Mouse (Mus musculus) G1E (cell line): Measurements from ENCODE around the gene Gpr155. TPM values are rescaled to one million over a fixed set of nuclear protein-coding genes. Genes with fewer than 3 reads are reported as not detected.

Experiments used
- ATAC-seq: 2 replicates; pipeline ENCODE4 v1.8.0; 2016; ENCODE audit warnings: mild to moderate bottlenecking; ENCODE audit not compliant: insufficient number of reproducible peaks, poor library complexity, low FRiP score, severe bottlenecking; ENCODE audit errors: extremely low read depth
- DNase-seq: peaks from one replicate; pipeline ENCODE4 v3.0.0; 2012; ENCODE audit warnings: low spot score
- H3K27me3 ChIP-seq: 2 replicates; pipeline ENCODE4 v1.6.1; 2012; ENCODE audit warnings: mild to moderate bottlenecking, low read length, inconsistent platforms; ENCODE audit not compliant: insufficient read depth
- H3K36me3 ChIP-seq: replicated peaks from 2 replicates; pipeline ENCODE3; 2012; ENCODE audit warnings: mild to moderate bottlenecking, inconsistent platforms
- H3K4me1 ChIP-seq: 2 replicates; pipeline ENCODE4 v1.6.1; 2012; ENCODE audit warnings: low read depth, low read length, inconsistent platforms, mixed read lengths; ENCODE audit not compliant: insufficient read depth
- H3K4me3 ChIP-seq: 2 replicates; pipeline ENCODE4 v1.5.1; 2012; ENCODE audit warnings: low read depth, mild to moderate bottlenecking, inconsistent platforms, low read length, moderate library complexity, mixed read lengths
- H3K9me3 ChIP-seq: replicated peaks from 2 replicates; pipeline ENCODE4 v1.6.1; 2012; ENCODE audit warnings: inconsistent platforms
- CTCF ChIP-seq: IDR thresholded peaks from 2 replicates; pipeline ENCODE4 v1.5.1; 2012; ENCODE audit warnings: low read depth, low read length, inconsistent platforms, mixed read lengths
- GATA1 ChIP-seq: IDR thresholded peaks from 2 replicates; pipeline ENCODE4 v1.6.1; 2012; ENCODE audit warnings: borderline replicate concordance, low read length, inconsistent platforms, mixed read lengths
- GATA2 ChIP-seq: IDR thresholded peaks from 2 replicates; pipeline ENCODE4 v1.6.1; 2012; ENCODE audit warnings: low read depth, low read length, inconsistent platforms, borderline replicate concordance
- POLR2AphosphoS5 ChIP-seq: IDR thresholded peaks from 2 replicates; pipeline ENCODE4 v1.6.1; 2012; ENCODE audit warnings: low read depth, low read length, inconsistent platforms; ENCODE audit not compliant: insufficient replicate concordance
- TAL1 ChIP-seq: conservative IDR thresholded peaks from 2 replicates; pipeline ENCODE4 v1.6.1; 2012; ENCODE audit warnings: low read depth, low read length, inconsistent platforms, mixed read lengths
- polyA plus RNA-seq: library from polyadenylated mRNA; stranded (reverse); fragments of >175 nt; gene quantifications from 2 replicates; pipeline ENCODE4 v1.2.3, GENCODE M21; 2012
- total RNA-seq, 2 experiments: library from RNA; stranded (forward) in 1 of 2; stranded (reverse) in 1 of 2; fragments of 200-1000 nt in 1 of 2; fragments of >200 nt in 1 of 2; fragmentation: Nextera tagmentation in 1 of 2; gene quantifications; 2 replicates each; pipeline ENCODE4 v1.2.3; 2014 to 2017

Gene Gpr155
- total RNA-seq (2014; fragmentation: Nextera tagmentation): 5.7 and 6.0 TPM in 2 replicates
- 3.7 and 5.3 TPM in 2 replicates for total RNA-seq (2017)
- polyA plus RNA-seq: 0.48 and 0.67 TPM in 2 replicates

DNA sequence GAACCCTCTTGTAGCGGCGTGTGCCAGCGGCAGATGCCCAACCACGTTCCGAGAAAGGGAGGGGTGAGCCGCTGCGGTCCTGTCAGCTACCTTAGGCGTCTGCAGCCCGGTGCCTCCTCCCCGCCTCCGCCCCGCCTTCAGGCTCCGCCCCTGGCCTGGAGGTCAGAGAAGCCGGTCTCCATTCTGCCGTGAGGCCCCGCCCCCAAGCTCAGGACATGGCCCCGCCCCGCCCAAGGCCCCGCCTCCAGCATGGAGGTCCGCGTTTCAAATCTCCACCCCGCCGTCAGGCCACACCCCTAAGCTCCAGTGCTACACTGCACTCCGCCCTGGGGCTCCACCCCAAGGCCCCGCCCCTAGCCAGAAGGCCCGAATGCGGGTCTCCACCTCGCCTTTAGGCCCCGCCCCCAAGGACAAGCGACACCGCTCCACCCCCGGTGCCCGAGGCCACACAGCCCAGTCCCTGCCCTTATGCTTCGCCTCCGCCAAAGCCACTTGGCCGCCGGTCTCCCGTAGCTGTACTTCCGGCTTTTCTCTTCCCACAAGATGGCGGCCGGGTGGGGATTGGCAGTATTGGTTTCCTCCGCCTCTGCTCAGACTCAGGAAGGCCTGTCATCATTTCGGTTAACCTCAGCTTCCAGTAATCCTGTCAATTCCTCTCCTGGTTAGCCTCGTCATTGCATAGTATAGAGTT is at the start of gene Gpr155:
Gene Gpr155, minus strand, starts transcription at position 217 of the 691 bp plus-strand sequence.
- Histone ChIP-seq H3K36me3 (peaks cover 19% of the 10 kb centered on the region), H3K27me3 (no peaks in the 10 kb centered on the region), H3K4me3 (peak within 1 kb of the TSS; percentile 89), H3K9me3 (no peaks in the 10 kb centered on the region), H3K4me1 (peaks cover 21% of the 10 kb centered on the region)
- DNase-seq (peak; percentile 85), ATAC-seq (peak; percentile 91)
- no peak for TF ChIP-seq GATA2
- no peak for TF ChIP-seq CTCF
- TF ChIP-seq TAL1: no peak
- no peak for TF ChIP-seq GATA1
- no peak for TF ChIP-seq POLR2AphosphoS5

DNA sequence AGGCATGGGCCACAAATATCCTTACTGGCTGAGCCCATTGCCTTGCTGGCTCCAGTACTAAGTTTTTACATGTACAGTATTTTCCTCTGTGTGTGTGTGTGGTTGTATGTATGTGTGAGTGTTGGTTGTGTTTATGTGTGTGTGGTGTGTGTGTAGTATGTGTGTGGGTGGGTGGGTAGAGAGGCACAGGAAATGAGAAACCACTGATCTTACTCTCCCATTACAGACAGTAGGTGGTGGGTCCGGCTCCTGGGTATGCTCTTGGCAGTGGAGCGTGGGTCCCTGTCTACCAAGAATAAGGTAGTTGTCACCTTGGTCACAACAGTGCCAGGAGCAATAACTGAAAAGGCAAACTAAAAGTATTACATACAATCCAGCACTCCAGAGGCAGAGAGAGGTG is 49.5 kb upstream of the Gpr155 start:
- H3K4me3 ChIP-seq: no peak overlapping the region
- H3K4me1 ChIP-seq: no peaks in the 10 kb centered on the region; the same call in 1 of the 2 replicates
- TF ChIP-seq GATA1: no peak
- no peak for TF ChIP-seq POLR2AphosphoS5
- TF ChIP-seq CTCF: no peak
- TF ChIP-seq TAL1: no peak
- H3K27me3 ChIP-seq: peaks cover 4% of the 10 kb centered on the region; the same call in 1 of the 2 replicates
- ATAC-seq (no peak), DNase-seq (no peak)
- peaks cover 25% of the 10 kb centered on the region for H3K36me3 ChIP-seq
- H3K9me3 ChIP-seq: no peaks in the 10 kb centered on the region

DNA sequence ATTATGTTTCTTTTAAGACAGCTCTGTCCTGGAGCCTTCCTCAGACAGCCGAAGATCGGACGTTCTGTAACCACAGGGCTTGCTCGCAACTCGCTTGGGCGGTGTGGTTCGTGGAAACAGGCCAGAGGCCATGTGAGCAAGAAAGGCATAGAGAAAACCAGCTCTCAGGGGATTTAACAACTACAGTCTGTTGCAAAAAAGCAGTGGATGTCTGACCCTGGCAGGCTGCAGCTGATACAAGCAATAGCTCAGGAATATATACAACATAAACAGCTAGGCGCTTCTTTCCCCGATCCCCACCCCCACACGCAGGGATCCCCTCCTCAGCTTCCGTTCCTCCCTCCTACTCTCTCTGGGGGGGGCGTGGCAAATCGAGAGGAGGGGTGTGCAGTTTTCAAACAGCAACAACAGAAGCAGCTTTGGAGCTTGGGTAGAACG is 45.6 kb upstream of the Gpr155 start:
- Histone ChIP-seq H3K4me3 (no peak overlapping the region), H3K9me3 (no peaks in the 10 kb centered on the region), H3K27me3 (peaks cover 8% of the 10 kb centered on the region; the same call in 1 of the 2 replicates), H3K4me1 (no peaks in the 10 kb centered on the region; the same call in 1 of the 2 replicates), H3K36me3 (peaks cover 13% of the 10 kb centered on the region)
- TF ChIP-seq CTCF: no peak
- TF ChIP-seq TAL1: no peak
- TF ChIP-seq GATA2: no peak
- no peak for TF ChIP-seq POLR2AphosphoS5
- TF ChIP-seq GATA1: no peak
- DNase-seq (no peak), ATAC-seq (no peak)

DNA sequence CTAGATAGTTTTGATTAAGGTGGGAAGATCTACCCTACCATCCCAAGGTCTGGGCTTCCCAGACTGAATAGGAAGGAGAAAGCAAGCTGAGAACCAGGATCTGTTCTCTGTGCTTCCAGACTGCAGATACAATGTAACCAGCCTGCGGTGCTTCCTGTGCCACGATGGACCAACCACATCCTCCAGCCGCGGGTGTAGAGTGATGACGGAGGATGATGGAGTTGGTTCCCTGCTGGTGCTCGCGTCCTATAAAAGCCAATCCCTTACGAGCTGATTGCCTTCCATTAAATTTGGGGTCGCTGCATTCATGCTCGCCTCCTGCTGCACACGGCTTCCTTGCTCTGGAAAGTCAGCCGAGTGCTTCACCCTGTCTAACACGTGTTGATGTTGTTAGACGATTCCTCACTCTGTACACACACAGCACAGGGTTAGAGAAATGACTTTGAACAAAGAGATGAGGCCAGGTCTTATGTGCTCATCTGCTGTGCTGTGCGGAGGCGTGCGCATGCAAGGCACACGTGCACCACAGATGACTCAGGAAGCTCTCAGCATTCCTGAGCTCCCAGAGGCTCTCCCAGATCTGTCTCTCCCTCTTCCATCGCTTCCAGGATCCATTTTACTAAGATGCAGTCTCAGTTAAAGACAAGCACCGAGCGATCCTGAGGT is 42.6 kb upstream of the Gpr155 start:
- TF ChIP-seq GATA2 (no peak), CTCF (no peak), GATA1 (no peak), POLR2AphosphoS5 (no peak), TAL1 (no peak)
- H3K4me1 ChIP-seq: no peaks in the 10 kb centered on the region
- H3K27me3 ChIP-seq: peaks cover 6% of the 10 kb centered on the region; the same call in 1 of the 2 replicates
- ATAC-seq (no peak), DNase-seq (no peak)
- H3K36me3 ChIP-seq: no peaks in the 10 kb centered on the region
- no peaks in the 10 kb centered on the region for H3K9me3 ChIP-seq
- no peak overlapping the region for H3K4me3 ChIP-seq

DNA sequence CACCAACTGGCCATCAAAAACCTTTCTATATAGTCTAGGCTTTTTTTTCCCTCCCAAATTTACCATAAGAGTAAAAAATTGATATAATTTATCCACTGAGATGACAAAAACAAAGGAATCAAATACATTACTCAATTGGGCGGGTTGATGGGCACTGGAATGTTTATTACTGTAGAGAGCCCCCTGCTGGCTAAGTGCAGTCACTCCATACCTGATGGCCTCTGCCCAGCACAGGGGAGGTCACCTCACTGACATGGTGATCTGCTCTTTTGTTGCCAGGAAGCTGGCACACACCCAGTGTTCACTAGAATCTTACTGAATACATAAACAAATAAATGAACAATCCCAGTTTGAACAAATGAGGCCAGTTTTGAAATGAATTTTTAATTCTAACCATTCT is 40.9 kb upstream of the Gpr155 start:
- no peaks in the 10 kb centered on the region for H3K9me3 ChIP-seq
- peak; percentile 34 for DNase-seq
- H3K4me1 ChIP-seq: no peaks in the 10 kb centered on the region
- ATAC-seq: no peak
- H3K27me3 ChIP-seq: peaks cover 14% of the 10 kb centered on the region
- H3K4me3 ChIP-seq: no peak overlapping the region
- H3K36me3 ChIP-seq: no peaks in the 10 kb centered on the region
- TF ChIP-seq CTCF: peak; percentile 56; the same call in 1 of the 2 replicates
- TF ChIP-seq GATA1: no peak

DNA sequence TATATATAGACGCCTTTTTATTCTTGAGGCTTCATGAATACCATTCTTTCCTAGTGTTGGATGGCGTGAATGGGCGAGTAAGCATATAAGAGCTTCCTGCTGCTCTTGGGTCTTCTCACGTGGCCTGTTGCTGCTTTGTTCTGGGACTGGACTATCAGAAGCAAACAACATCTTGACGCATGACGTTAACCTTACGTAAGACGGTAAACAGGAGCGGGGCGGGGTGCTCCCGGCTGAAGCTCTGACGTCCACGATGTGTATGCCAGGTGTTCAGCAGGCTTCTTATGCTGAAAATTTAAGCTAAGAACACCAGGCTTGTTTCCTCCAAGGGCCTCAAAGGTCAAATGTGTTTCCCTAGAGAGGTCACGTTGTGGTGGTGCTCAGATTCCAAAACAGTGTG is 39.5 kb upstream of the Gpr155 start:
- TF ChIP-seq TAL1: no peak
- TF ChIP-seq GATA2: no peak
- TF ChIP-seq GATA1: no peak
- TF ChIP-seq CTCF: no peak
- no peak for TF ChIP-seq POLR2AphosphoS5
- H3K4me3 ChIP-seq: no peak overlapping the region
- ATAC-seq (no peak), DNase-seq (no peak)
- H3K4me1 ChIP-seq: no peaks in the 10 kb centered on the region
- no peaks in the 10 kb centered on the region for H3K36me3 ChIP-seq
- no peaks in the 10 kb centered on the region for H3K9me3 ChIP-seq
- peaks cover 25% of the 10 kb centered on the region for H3K27me3 ChIP-seq
